Mouse (Mus musculus) large intestine, adult 2 months (tissue): ENCODE measurements around the gene 4930415O20Rik. TPM values are rescaled to one million over a fixed set of nuclear protein-coding genes. Genes with fewer than 3 reads are reported as not detected.

Source experiments
- DNase-seq: peaks from one replicate; pipeline ENCODE4 v3.0.0-alpha.2; 2012; ENCODE audit warnings: low read depth, low spot score
- WGBS: fragments of 180-500 bp; shearing (Covaris S2); methylation state at CpG from one replicate; pipeline ENCODE4 v1.1.7; 2018; 5-methylcytosine and 5-hydroxymethylcytosine counted together
- polyA plus RNA-seq: library from polyadenylated mRNA; depleted of rRNA; stranded (reverse); fragments of >200 nt; gene quantifications from 2 replicates; pipeline ENCODE4 v1.2.3, GENCODE M21; 2012

The 4930415O20Rik gene
- polyA plus RNA-seq, 1 experiment = 4.5 TPM

DNA sequence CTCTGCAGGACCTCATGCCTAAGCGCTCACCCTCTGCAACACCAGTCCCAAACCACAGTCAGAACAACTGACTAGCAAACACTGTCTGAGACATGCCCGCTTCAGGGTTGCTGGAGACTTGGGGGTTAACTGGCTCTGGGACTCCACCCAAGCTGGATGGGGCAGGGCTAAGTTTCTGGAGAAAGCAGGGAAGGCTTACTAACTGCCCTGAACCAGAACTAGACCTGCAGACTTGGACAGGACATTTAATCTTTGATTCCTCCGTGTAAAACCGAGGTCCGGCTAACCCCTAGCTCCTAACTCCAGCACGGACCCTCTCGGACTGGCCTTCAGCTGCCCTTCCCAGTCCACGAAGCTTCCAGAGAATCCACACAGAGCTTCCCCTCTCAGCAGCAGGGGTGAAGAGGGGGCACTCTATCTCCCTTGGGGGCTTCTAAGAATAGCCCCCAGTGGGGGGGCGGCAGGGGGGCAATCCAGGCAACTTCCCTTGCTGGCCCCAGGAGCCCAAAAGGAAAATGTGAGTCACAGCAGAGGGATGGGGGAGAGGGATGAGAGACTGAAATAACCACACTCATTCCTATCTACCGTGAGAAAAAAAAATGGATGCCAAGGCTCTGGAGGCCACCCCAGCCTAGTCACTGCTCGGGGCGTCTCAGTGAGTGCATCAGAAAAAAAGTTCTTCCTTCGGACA lies 31.5 kb downstream of the 4930415O20Rik start:
- WGBS = 10% methylated on average over 13 of the region's 13 CpGs
- no peak for DNase-seq

GRCm38 (mm10) chr15:98602921-98603458 lies 32.2 kb downstream of the 4930415O20Rik start:
- 14% methylated on average over 4 of the region's 4 CpGs for WGBS
- no peak for DNase-seq

- 44% methylated on average over 24 of the region's 24 CpGs for WGBS
- no peak for DNase-seq
Observed at GRCm38 (mm10) chr15:98604041-98604575, 33.3 kb downstream of the 4930415O20Rik start.

- no peak for DNase-seq
- WGBS = 33% methylated on average over 12 of the region's 12 CpGs
Observed at GRCm38 (mm10) chr15:98606051-98606536, 35.3 kb downstream of the 4930415O20Rik start.

GRCm38 (mm10) chr15:98606739-98607138 lies 35.9 kb downstream of the 4930415O20Rik start:
- no peak for DNase-seq
- WGBS = 31% methylated on average over 9 of the region's 9 CpGs

DNA sequence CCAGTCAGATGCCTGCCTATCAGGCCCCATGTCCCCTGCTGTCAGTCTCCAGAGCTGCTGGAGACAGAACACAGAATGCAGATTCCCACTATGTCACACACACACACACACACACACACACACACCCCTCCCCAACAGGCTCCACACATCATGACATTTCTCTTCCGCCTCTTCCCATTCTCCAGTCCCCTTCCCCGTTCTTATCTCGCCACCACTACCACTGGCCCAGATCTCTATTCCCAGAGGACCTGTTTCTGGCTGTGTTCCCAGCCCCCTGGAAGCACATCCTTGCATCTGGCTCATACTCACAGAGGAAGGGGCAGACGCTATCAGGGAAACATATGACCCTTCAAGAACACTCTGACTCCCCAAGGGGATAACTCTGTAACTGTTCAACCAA lies 36.8 kb downstream of the 4930415O20Rik start:
- no peak for DNase-seq
- WGBS = 8% methylated on average over 4 of the region's 4 CpGs

GRCm38 (mm10) chr15:98608058-98608783 lies 37.4 kb downstream of the 4930415O20Rik start:
- WGBS = 5% methylated on average over 10 of the region's 10 CpGs
- DNase-seq = no peak

- DNase-seq = no peak
- 2% methylated on average over 11 of the region's 26 CpGs for WGBS
Observed at GRCm38 (mm10) chr15:98608784-98609250, 38.0 kb downstream of the 4930415O20Rik start.

GRCm38 (mm10) chr15:98609331-98610130 lies 38.7 kb downstream of the 4930415O20Rik start, which contains the start of gene Adcy6:
Gene Adcy6 (minus strand): TSS chr15:98610076.
- no peak for DNase-seq
- 2% methylated on average over 64 of the region's 75 CpGs for WGBS

- 9% methylated on average over 12 of the region's 12 CpGs for WGBS
- DNase-seq = no peak
Observed at GRCm38 (mm10) chr15:98610131-98610633, 39.4 kb downstream of the 4930415O20Rik start.

GRCm38 (mm10) chr15:98612229-98612628 lies 41.4 kb downstream of the 4930415O20Rik start:
- no peak for DNase-seq

GRCm38 (mm10) chr15:98614551-98614950 lies 43.7 kb downstream of the 4930415O20Rik start:
- no peak for DNase-seq
- WGBS = 18% methylated on average over 9 of the region's 9 CpGs

More at GRCm38 (mm10) chr15:98612229-98612628, 41.4 kb downstream of the 4930415O20Rik start:
- 97% methylated on average over 3 of the region's 3 CpGs for WGBS

GRCm38 (mm10) chr15:98614971-98615370 lies 44.2 kb downstream of the 4930415O20Rik start:
- no peak for DNase-seq
- 26% methylated on average over 6 of the region's 6 CpGs for WGBS

- no peak for DNase-seq
- WGBS = 40% methylated on average over 6 of the region's 6 CpGs
Observed at GRCm38 (mm10) chr15:98615751-98616150, 44.9 kb downstream of the 4930415O20Rik start.

GRCm38 (mm10) chr15:98616362-98617175 lies 45.8 kb downstream of the 4930415O20Rik start:
- WGBS = 22% methylated on average over 20 of the region's 20 CpGs

GRCm38 (mm10) chr15:98617176-98617537 lies 46.4 kb downstream of the 4930415O20Rik start:
- under 1% methylated on average over 12 of the region's 12 CpGs for WGBS
- DNase-seq = no peak

More at GRCm38 (mm10) chr15:98616362-98617175, 45.8 kb downstream of the 4930415O20Rik start:
- no peak for DNase-seq

GRCm38 (mm10) chr15:98622199-98622598 lies 51.4 kb downstream of the 4930415O20Rik start:
- 17% methylated on average over 7 of the region's 7 CpGs for WGBS

DNA sequence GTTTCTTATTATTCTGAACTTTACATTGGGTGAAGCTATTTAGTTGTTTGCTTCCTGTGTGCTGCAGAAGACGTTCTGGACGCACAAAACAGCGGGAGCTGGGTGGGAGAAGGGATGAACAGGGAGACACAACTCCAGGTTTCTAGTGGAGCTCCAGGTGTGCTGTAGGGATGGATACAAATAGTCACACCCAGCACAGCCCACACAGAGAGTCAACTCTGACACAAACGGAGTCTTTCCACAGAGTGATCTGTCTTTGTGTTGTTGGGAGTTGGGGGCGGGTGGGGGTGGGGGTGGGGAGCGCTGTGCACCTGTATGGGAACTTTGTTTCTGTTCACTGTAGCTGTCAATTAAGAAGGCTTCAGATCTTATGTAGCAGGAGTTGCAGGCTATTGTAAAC lies 51.9 kb downstream of the 4930415O20Rik start:
- WGBS = 43% methylated on average over 6 of the region's 6 CpGs
- no peak for DNase-seq

More at GRCm38 (mm10) chr15:98622199-98622598, 51.4 kb downstream of the 4930415O20Rik start:
- no peak for DNase-seq
